Mouse (Mus musculus) urinary bladder, postnatal 36 days (tissue): ENCODE data around the gene Gm20917.
"Not testable (repeated sequence)": the region's sequence is repeated elsewhere in the genome, so short reads cannot be mapped to it uniquely, and the experiment has no call there.

Experiments used
- DNase-seq, 2 experiments: peaks; one replicate each; pipeline ENCODE4 v3.0.0; 2022; ENCODE audit warnings: low spot score in 2 of 2, mixed read lengths in 1 of 2

Gm20917 gene

GRCm38 (mm10) chrY:79151022-79151421 is at the start of gene Gm20917:
Gene Gm20917, minus strand, starts transcription at chrY:79151122.
- DNase-seq = not testable (repeated sequence)
